12 mouse cellular contexts compared by ENCODE assay signal in genomic region chr5:65883355-65883754, GRCm38 (mm10). TPM values are rescaled to one million over a fixed set of nuclear protein-coding genes. Genes with fewer than 3 reads are reported as not detected.
DNase-seq lines count a peak whose midpoint lies in the region; ATAC-seq and TF ChIP-seq lines count a peak whose summit lies in the region.
"Had no signal": no experiment of that assay in that cellular context is flagged by ENCODE, and none has a peak within 500 bp of the region (broad histone marks: within the 10 kb centered on the region; RNA-seq: fewer than 3 reads in every experiment).

No protein-coding gene starts in this region.

- no peak for TF ChIP-seq POLR2A in brain, embryonic 14.5 days (IDR thresholded peaks at IDR 0.05; ENCODE audit: borderline replicate concordance, extremely low read depth, insufficient read depth, insufficient read length, poor library complexity, severe bottlenecking)

- DNase-seq in kidney, postnatal 14 days = peak; percentile 12
- no peak for DNase-seq in kidney, adult 11 months
- peak; percentile 30 for DNase-seq in brain, embryonic 14.5 days (ENCODE audit: low read depth)
- no peak for DNase-seq in testis, postnatal 10 days (ENCODE audit: low spot score)
- no peak for DNase-seq in lung, postnatal 10 days
- DNase-seq: cerebellum, adult 9-10 months; forebrain, postnatal 0 days; lung, postnatal 4 days had no signal

- no peak for TF ChIP-seq CTCF in brain, embryonic 14.5 days (IDR thresholded peaks at IDR 0.05; ENCODE audit: borderline replicate concordance, extremely low read depth, insufficient read depth, insufficient read length)

- peak; percentile 20 for ATAC-seq in CD4-positive, CD25-positive, alpha-beta regulatory T cell, adult 4 months
- ATAC-seq in megakaryocyte progenitor cell, adult 5-6 weeks (replicated peaks; ENCODE audit: poor library complexity) = peak; percentile 33
- ATAC-seq: forebrain, postnatal 0 days had no signal

RNA-seq across cellular contexts. Expression of gene Rhoh, which starts 22.3 kb away (rescaled TPM):
- 100 to 1,000 TPM; 342 to 463 TPM for polyA plus RNA-seq in CD4-positive, CD25-positive, alpha-beta regulatory T cell, adult 4 months (2017; shearing (Covaris generic))
- polyA plus RNA-seq in brain, embryonic 14.5 days (2012; rRNA removed) = 0.28 and 0.38 TPM in 2 replicates
- total RNA-seq in megakaryocyte progenitor cell, adult 5-6 weeks (2015) = 13.3 and 15.3 TPM in 2 replicates
- 18.2 and 18.6 TPM in 2 replicates for total RNA-seq in megakaryocyte progenitor cell, adult 5-6 weeks (2017)

RNA-seq across cellular contexts. Expression of gene Chrna9, which starts 51.4 kb away (rescaled TPM):
- polyA plus RNA-seq in CD4-positive, CD25-positive, alpha-beta regulatory T cell, adult 4 months (2017; shearing (Covaris generic)) = 1 to 10 TPM; 2.0 to 2.1 TPM
- not detected in 2 replicates for polyA plus RNA-seq in brain, embryonic 14.5 days (2012; rRNA removed)
- not detected in 2 replicates for total RNA-seq in megakaryocyte progenitor cell, adult 5-6 weeks (2015)
- total RNA-seq in megakaryocyte progenitor cell, adult 5-6 weeks (2017) = not detected in 2 replicates
- total RNA-seq: hematopoietic stem cell, adult 5-6 weeks; layer of hippocampus, postnatal 25 days had no signal
- polyA plus RNA-seq: forebrain, postnatal 0 days had no signal

Comparison
In these comparisons a context has a peak if more than half of its experiments do, and no peak if none do; other contexts are left out.
1. DNase-seq: peak in kidney, postnatal 14 days (single experiment) and brain, embryonic 14.5 days (single experiment); none in kidney, adult 11 months (single experiment), testis, postnatal 10 days (single experiment) and lung, postnatal 10 days (single experiment).
2. RNA of gene Rhoh, which starts 22.3 kb away (polyA plus RNA-seq): 342 to 463 TPM in CD4-positive, CD25-positive, alpha-beta regulatory T cell, adult 4 months; 0.28 to 0.38 TPM in brain, embryonic 14.5 days; every median in the first group is over 100 times any median in the second.